Mouse (Mus musculus) liver, embryonic 11.5 days (tissue): ENCODE data around the gene Ppp4r1. TPM values are rescaled to one million over a fixed set of nuclear protein-coding genes. Genes with fewer than 3 reads are reported as not detected.

Experiments
- ATAC-seq: fragments of 200-750 bp; cut with Nextera tagmentation; replicated peaks from 2 replicates; pipeline ENCODE4 v1.8.0; 2017; ENCODE audit warnings: moderate number of reproducible peaks, mild to moderate bottlenecking, moderate TSS enrichment, moderate library complexity; ENCODE audit not compliant: low FRiP score
- DNase-seq: peaks from one replicate; pipeline ENCODE4 v3.0.0-alpha.2; 2017; ENCODE audit warnings: low spot score
- H3K27ac ChIP-seq: fragments of 300-500 bp; sonication (generic); 2 replicates; pipeline ENCODE4 v1.5.1; 2014; ENCODE audit warnings: mild to moderate bottlenecking, low read depth, low read length, control low read depth
- H3K27me3 ChIP-seq: fragments of 300-500 bp; sonication (generic); replicated peaks from 2 replicates; pipeline ENCODE4 v1.6.1; 2014; ENCODE audit warnings: low read length, mixed read lengths; ENCODE audit not compliant: control insufficient read depth, insufficient read depth
- H3K36me3 ChIP-seq: fragments of 300-500 bp; sonication (generic); 2 replicates; pipeline ENCODE4 v1.6.1; 2014; ENCODE audit warnings: mild to moderate bottlenecking, low read length, moderate library complexity, mixed read lengths; ENCODE audit not compliant: control insufficient read depth, insufficient read depth
- H3K4me1 ChIP-seq: fragments of 300-500 bp; sonication (generic); replicated peaks from 2 replicates; pipeline ENCODE4 v1.6.1; 2014; ENCODE audit warnings: low read length, mixed read lengths; ENCODE audit not compliant: control insufficient read depth, insufficient read depth
- H3K4me2 ChIP-seq: fragments of 300-500 bp; sonication (generic); 2 replicates; pipeline ENCODE4 v1.6.1; 2014; ENCODE audit warnings: mild to moderate bottlenecking, control low read depth, moderate library complexity
- H3K4me3 ChIP-seq: fragments of 300-500 bp; sonication (generic); 2 replicates; pipeline ENCODE4 v1.5.1; 2014; ENCODE audit warnings: low read depth, low read length, control low read depth
- H3K9ac ChIP-seq: fragments of 300-500 bp; sonication (generic); 2 replicates; pipeline ENCODE4 v1.6.1; 2014; ENCODE audit warnings: low read depth, low read length, control low read depth
- H3K9me3 ChIP-seq: fragments of 300-500 bp; sonication (generic); 2 replicates; pipeline ENCODE4 v1.6.1; 2016; ENCODE audit warnings: low read length, inconsistent platforms, mixed read lengths; ENCODE audit not compliant: control insufficient read depth
- WGBS: fragments of 180-500 bp; shearing (Covaris S2); extraction: QIAGEN DNeasy Blood & Tissue Kit; methylation state at CpG from one replicate; pipeline ENCODE4 v1.1.7; 2014; 5-methylcytosine and 5-hydroxymethylcytosine counted together
- polyA plus RNA-seq: library from polyadenylated mRNA; unstranded; fragments of >200 nt; fragmentation: Nextera tagmentation; extraction: Ambion mirVana; gene quantifications from 2 replicates; pipeline ENCODE4 v1.2.1, GENCODE M21; 2014

Ppp4r1 gene
- polyA plus RNA-seq, 1 experiment from 2014 or later, result 25.5 TPM

DNA sequence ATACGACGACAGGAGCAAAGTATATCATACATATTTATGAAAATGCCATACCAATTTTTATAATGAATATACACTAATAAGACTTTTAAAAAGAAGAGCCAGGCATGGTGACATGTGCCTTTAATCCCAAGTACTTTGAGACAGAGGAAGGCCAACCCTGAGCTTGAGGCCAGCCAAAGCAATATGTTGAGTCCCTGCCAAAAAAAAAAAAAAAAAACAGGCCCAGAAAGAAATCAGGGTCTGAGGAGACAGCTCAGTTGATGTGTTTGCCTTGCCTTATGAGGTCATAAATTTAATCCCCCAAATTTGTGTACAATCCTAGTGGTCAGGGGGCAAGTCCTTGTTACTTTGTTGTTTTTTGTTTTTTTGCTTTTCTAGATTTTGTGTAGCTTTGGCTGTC, 1.4 kb upstream of the Ppp4r1 start:
- H3K36me3 ChIP-seq, result peaks cover 7% of the 10 kb centered on the region
- no peak overlapping the region for H3K4me3 ChIP-seq
- H3K4me1 ChIP-seq, result peaks cover 11% of the 10 kb centered on the region
- H3K4me2 ChIP-seq, result no peak overlapping the region
- no peak overlapping the region for H3K9ac ChIP-seq
- DNase-seq (no peak), ATAC-seq (no peak)
- H3K27ac ChIP-seq, result no peak overlapping the region
- no peaks in the 10 kb centered on the region for H3K9me3 ChIP-seq
- no peaks in the 10 kb centered on the region for H3K27me3 ChIP-seq
- WGBS, result 93% methylated on average over 2 of the region's 2 CpGs

DNA sequence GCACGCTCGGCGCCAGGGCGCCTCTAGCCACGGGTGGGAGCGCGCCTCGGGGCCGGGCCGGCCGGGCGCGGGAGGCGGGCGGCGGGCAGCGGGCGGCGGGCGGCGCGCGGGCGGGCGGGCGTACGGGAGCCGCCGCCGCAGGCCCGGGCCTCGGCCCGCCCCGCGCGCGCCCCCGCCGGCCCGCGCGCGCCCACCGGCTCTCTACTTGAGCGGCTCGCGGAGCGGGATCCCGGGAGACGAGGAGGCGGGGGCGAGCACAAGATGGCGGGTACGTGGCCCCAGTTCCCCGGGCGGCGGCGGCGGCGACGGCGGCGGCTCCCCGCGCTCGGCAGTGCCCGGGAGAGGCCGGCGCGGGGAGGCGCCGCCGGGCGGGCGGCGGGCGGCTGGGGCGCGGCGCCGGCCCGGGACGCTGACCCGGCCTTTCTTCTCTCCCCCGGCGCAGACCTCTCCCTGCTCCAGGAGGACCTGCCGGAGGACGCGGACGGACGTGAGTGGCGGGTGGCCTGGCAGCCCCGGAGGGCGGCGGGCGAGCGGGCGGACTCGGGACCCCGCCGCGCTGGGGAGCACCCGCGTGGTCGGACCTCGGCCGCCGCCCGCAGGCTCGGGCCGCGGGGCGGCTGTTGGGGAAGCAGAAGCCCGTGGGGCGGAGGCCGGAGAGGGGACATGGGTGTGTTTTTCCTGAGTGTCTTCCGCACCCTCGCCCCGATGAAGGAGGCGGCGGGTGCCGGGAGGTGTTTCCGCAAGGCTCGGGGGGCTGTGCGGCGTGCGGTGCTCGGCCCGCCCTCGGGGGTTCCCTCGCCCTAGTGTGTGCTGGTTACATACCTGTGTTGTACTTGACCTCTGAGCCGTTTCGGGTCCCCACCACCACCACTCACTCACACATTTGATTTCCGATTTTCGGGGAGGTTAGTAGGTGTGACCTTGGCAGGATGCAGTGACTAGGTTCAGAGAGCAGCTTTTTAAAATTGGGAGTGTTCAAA, 1.1 kb downstream of the Ppp4r1 start:
- no peaks in the 10 kb centered on the region for H3K27me3 ChIP-seq
- peak overlapping the region; percentile 99 for H3K9ac ChIP-seq
- H3K36me3 ChIP-seq, result peaks cover 11% of the 10 kb centered on the region
- no peaks in the 10 kb centered on the region for H3K9me3 ChIP-seq
- peak; percentile 64 for ATAC-seq
- peak overlapping the region; percentile 80 for H3K4me2 ChIP-seq
- peaks cover 22% of the 10 kb centered on the region for H3K4me1 ChIP-seq
- under 1% methylated on average over 84 of the region's 135 CpGs for WGBS
- H3K27ac ChIP-seq, result peak overlapping the region; percentile 96
- peak; percentile 79 for DNase-seq
- H3K4me3 ChIP-seq, result peak overlapping the region; percentile 96

DNA sequence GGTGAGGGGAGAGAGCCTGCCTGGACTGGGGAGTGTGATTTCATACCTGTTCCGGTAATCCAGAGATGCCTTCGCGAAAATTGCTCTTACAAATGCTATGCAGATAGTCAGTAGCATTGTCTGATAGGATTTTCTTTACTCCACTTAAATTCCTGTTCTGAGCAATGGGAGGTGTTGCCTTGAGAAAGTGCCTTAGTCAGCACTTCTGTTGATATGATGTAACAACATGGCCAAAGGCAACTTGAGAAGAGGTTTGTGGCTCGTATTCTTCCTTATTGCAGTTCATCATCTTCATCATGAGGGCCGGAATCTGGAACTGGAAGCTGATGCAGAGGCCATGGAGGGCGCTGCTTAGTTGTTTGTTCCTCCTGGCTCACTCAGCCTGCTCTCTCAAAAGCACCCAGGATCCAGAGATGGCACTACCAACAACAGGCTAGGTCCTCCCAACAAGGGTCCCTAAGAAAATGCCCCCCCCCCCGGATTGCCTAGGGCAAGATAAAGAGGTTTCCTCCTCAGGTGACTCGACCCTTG, 2.3 kb downstream of the Ppp4r1 start:
- 68% methylated on average over 8 of the region's 8 CpGs for WGBS
- no peak overlapping the region for H3K27ac ChIP-seq

DNA sequence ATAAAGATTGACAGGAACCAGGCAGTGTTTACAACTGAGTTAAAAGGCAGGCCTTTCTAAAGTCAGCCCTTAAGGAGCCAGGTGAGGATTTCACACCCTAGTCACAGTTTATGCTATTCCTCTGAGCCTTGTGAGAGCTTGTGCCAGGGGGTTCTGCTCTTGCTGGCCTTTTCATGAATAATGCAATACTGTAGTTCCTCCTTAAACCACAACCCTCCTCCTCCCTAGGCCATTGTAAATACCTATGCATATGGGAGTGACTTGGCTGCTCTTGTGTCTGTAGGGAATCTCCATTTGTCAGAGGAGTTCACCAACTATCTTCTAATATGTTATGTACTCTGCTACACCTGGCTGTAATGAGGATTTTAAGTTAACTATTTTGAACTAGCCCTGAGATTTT, 3.3 kb downstream of the Ppp4r1 start:
- peaks cover 26% of the 10 kb centered on the region for H3K4me1 ChIP-seq

More for the DNA sequence above, 2.3 kb downstream of the Ppp4r1 start:
- H3K27me3 ChIP-seq, result no peaks in the 10 kb centered on the region
- no peaks in the 10 kb centered on the region for H3K9me3 ChIP-seq
- no peak for DNase-seq
- peak overlapping the region; percentile 80 for H3K4me2 ChIP-seq
- H3K4me3 ChIP-seq, result peak overlapping the region; percentile 96
- H3K4me1 ChIP-seq, result peaks cover 26% of the 10 kb centered on the region
- peaks cover 11% of the 10 kb centered on the region for H3K36me3 ChIP-seq
- peak overlapping the region; percentile 32; the same call in 1 of the 2 replicates for H3K9ac ChIP-seq
- ATAC-seq, result no peak

DNA sequence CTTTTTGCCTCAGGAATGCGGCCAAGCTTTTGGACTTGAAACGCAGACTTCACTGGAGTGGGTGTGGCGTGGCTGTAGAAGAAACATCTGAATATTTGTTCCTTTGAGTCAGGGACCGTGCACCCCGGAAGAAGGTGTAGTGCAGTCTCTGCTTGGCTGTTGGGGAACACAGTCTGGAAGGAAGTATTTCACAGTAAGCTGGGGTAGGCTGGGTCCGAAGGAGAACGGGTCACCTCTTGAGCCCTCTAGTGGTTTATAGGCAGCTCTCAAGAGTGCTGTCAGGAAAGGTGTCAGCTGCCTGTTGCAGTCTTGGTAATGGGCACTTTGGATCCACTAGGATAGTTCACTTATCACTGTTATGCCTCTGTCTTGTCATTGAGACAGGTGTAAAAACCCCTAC, 3.9 kb downstream of the Ppp4r1 start:
- H3K4me2 ChIP-seq, result no peak overlapping the region
- DNase-seq (no peak), ATAC-seq (no peak)
- 80% methylated on average over 7 of the region's 7 CpGs for WGBS
- peaks cover 26% of the 10 kb centered on the region for H3K4me1 ChIP-seq
- no peak overlapping the region for H3K9ac ChIP-seq
- H3K9me3 ChIP-seq, result no peaks in the 10 kb centered on the region
- H3K27me3 ChIP-seq, result no peaks in the 10 kb centered on the region
- H3K4me3 ChIP-seq, result 0 out of 2 replicates have a peak overlapping the region, but pooled peaks have one; percentile 4
- H3K27ac ChIP-seq, result no peak overlapping the region
- H3K36me3 ChIP-seq, result peaks cover 11% of the 10 kb centered on the region

More for the DNA sequence above, 3.3 kb downstream of the Ppp4r1 start:
- no peaks in the 10 kb centered on the region for H3K9me3 ChIP-seq
- no peak overlapping the region for H3K4me2 ChIP-seq
- H3K4me3 ChIP-seq, result no peak overlapping the region
- ATAC-seq, result no peak
- no peak overlapping the region for H3K9ac ChIP-seq
- no peak for DNase-seq
- H3K36me3 ChIP-seq, result peaks cover 11% of the 10 kb centered on the region
- H3K27me3 ChIP-seq, result no peaks in the 10 kb centered on the region
- no peak overlapping the region for H3K27ac ChIP-seq

DNA sequence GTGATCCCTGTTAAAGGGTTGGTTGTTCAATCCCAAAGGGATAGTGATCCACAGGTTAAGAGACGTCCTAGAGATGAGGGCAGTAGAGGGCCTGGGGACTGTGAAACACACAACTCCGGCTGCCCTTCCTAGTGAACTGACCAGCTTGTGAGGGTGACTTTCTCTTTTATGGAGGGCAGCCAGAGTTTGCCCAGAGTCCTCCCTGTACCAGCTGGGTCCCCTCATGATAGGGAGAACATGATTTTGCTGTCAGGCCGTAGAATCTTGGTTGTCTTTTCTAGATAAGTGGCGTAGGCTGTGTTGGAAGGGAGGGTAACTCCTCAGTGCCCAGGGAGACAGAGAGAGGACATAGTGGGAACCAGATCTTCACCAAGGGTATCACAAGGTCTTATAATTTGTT, 4.9 kb downstream of the Ppp4r1 start:
- Histone ChIP-seq H3K27ac (no peak overlapping the region), H3K27me3 (no peaks in the 10 kb centered on the region), H3K9me3 (no peaks in the 10 kb centered on the region), H3K4me1 (peaks cover 24% of the 10 kb centered on the region), H3K4me2 (no peak overlapping the region), H3K36me3 (peaks cover 11% of the 10 kb centered on the region), H3K4me3 (no peak overlapping the region), H3K9ac (no peak overlapping the region)
- no peak for ATAC-seq
- 78% methylated on average over 4 of the region's 4 CpGs for WGBS
- DNase-seq, result no peak

DNA sequence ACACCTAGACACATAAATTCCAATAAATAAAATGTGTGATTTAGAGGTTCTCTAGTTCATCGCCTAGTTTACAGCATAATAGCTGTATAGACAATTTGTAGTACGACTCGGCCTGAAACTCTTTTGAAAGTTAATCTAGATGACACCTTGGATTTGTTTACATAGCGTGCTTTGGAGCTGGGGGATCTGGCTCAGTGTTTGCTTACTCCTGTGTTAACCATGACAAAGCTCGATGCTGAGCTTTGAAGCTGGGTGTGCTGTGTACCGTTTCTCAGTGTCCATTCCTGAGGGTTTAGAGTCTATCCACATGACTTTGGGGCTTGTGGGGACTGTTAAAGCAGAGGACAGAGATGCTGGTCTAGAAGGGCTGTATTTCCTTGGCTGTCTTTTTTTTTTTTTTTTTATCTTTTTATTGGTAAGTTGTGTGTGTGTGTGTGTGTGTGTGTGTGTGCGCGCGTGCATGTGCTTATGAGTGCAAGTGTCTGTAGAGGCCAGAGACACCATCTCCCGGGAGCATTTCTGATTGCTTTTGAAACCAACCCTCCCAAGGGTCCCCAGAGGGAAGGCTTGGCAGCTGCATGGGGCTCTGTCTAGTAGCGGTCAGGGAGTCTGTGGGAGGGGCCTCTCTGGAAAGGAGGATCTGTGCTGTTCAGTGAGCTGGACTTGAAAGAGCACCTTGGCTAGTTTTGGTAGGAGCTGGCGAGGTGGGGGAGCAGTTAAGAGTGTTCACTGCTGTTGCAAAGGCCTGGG, 6.3 kb downstream of the Ppp4r1 start:
- Histone ChIP-seq H3K4me1 (peaks cover 24% of the 10 kb centered on the region), H3K9ac (no peak overlapping the region), H3K9me3 (no peaks in the 10 kb centered on the region), H3K4me2 (peak overlapping the region; percentile 21; the same call in 1 of the 2 replicates), H3K36me3 (peaks cover 11% of the 10 kb centered on the region), H3K4me3 (no peak overlapping the region), H3K27ac (no peak overlapping the region), H3K27me3 (no peaks in the 10 kb centered on the region)
- 0 out of 2 replicates have a peak, but pooled peaks have one; percentile 11 for ATAC-seq
- 76% methylated on average over 12 of the region's 12 CpGs for WGBS
- no peak for DNase-seq

DNA sequence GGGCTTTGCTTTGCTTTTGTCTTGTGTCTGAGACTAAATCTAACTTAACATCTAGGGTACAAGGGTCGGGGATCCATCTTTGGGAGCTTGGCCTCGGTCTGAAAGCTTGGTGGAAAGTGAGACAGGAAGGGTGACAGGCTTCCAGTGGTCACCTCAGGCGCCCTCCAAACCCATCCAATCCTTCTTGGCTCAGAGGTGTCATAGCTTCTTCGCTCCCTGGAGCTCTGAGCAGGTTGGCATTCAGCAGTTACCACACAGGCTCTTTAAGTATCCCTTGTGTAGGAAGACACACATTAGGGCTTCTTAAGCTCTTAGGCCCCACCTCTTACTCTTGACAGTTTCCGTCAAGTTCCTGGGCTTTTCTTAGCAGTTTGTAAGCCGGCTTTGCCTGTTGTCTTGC, 7.2 kb downstream of the Ppp4r1 start:
- peaks cover 11% of the 10 kb centered on the region for H3K36me3 ChIP-seq
- ATAC-seq (no peak), DNase-seq (no peak)
- no peaks in the 10 kb centered on the region for H3K9me3 ChIP-seq
- H3K4me2 ChIP-seq, result no peak overlapping the region
- H3K27ac ChIP-seq, result no peak overlapping the region
- no peak overlapping the region for H3K9ac ChIP-seq
- no peaks in the 10 kb centered on the region for H3K27me3 ChIP-seq
- no peak overlapping the region for H3K4me3 ChIP-seq
- peaks cover 20% of the 10 kb centered on the region for H3K4me1 ChIP-seq
- WGBS, result 87% methylated on average over 6 of the region's 6 CpGs
